Mouse (Mus musculus) embryo, embryonic 10 days (tissue): ENCODE results near the gene Lrrc39.
"Not testable (repeated sequence)": the region's sequence is repeated elsewhere in the genome, so short reads cannot be mapped to it uniquely, and the experiment has no call there.

Experiments
- DNase-seq: peaks from one replicate; pipeline ENCODE4 v3.0.0-alpha.2; 2015; ENCODE audit warnings: low spot score

Lrrc39 gene

GRCm38 (mm10) chr3:116562408-116563094, at the start of gene Lrrc39:
Gene Lrrc39, plus strand, starts transcription at chr3:116562973.
- DNase-seq = peak; percentile 11

DNA sequence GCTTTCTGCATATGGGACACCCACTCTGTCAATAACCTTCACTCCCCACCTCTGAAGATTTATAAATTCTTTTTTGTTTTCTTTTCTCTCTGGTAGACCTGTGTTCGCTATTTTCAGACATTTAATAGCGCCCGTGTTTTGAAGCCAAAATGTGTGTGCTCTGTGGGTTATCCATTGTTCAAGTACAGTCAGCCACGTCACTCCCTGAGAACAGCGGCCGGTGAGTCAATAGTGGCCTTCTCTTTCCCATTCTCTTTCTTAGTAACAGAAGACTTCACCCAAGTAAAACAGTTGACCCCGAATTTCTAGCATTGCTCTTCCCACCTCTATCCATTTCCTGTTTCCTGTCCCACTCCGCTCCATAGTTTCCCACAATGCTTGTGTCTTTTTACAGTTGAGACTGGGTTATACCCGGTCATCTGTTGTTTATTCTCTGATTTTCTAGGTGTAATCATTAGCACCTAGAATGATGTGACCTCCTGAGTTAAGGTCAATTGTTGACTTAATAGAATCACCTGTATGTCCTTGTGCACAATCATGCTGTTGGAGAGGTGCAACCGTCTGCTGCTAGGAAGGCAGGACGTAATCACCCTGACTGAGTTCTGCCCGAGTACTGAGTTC, 42.5 kb upstream of the Lrrc39 start:
- no peak for DNase-seq

DNA sequence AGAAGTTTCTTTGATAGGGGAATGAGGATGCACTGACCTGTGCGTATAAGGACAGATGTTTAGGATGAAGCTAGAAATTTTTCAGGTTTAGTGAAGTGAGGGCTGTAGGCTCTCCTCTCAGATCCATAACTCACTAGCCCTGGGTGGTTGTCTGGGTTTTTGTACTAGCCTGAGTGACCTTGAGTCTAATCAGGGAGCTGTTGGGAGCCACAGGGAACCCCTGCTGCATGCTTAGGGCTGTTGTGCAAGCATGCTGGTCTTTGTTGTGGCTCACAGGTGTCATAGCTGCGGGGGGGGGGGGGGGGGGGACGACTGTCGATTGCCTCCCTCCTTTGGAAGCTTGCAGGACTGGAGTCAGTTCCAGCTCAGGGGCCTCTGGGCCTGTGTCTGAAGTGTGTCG, 33.0 kb upstream of the Lrrc39 start:
- DNase-seq = no peak

DNA sequence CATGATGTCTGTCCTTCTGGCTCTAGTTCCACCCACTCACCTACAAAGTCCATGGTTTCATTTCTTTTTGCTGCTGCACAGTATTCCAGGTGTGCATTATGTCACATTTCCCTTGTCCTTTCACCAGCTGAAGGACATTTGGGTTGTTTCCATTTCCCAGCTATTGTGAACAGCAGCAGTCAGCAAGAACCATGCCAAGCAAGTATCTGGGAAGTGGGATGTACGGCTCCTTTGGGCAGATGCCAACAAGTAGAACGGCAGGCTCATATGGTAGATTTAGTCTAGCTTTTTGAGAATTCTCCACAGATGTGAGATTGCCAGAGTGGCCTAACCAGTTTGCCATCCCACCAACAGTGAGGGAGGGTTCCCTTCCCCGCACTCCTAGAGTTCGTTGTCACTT, 31.9 kb upstream of the Lrrc39 start:
- no peak for DNase-seq

DNA sequence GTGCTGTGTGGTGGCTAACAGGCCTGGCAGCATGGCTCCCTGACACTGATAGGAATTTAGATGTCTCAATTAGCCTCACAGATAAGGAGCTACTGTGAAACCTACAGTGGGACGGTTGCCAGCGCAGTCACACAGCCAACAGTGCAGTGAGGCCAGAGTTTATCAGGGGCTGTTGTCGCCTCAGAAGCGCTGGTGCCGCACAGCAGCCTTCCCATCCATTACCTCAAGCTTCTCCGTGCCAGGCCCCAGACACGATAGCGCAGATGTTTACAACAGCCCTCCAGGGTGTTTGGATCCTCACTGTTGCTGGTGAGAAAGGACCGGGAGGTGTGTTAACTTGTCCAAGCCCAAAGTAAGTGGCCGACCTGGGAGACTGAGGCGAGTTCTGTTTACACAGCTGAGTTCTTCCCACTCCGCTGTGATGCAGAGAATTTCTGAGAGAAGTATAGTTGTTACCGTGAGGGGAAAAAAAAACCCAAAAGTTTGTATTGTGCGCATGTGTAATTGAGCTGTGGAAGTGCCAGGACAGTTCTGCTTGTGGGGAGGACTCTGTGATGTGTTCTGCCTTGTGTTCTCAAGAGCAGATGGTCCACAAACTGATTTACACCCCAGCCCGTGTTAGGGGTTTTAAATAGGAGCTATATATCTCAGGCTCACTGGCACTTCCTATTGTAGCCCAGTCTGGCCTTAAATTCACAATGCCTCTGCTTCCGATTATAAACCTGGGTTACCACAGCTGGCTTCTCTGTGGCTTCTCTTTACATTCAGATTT, 26.2 kb upstream of the Lrrc39 start:
- peak; percentile 48 for DNase-seq

DNA sequence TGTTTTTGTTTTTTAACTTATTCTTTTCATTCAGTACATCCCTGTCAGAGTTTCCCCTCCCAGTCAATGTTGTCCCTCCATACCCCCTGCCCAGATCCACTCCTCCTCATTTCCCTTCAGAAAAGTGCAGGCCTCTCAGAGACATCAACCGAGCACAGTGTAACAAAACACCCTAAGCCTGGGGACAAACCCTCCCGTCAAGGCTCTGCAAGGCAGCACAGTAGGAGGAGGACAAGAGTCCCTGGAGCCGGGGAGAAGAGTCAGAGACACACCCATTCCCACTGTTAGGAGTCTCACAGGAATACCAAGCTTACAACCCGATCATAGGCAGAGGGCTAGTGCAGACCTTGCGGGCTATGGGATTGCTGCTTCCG, 25.6 kb upstream of the Lrrc39 start:
- DNase-seq = peak; percentile 35

DNA sequence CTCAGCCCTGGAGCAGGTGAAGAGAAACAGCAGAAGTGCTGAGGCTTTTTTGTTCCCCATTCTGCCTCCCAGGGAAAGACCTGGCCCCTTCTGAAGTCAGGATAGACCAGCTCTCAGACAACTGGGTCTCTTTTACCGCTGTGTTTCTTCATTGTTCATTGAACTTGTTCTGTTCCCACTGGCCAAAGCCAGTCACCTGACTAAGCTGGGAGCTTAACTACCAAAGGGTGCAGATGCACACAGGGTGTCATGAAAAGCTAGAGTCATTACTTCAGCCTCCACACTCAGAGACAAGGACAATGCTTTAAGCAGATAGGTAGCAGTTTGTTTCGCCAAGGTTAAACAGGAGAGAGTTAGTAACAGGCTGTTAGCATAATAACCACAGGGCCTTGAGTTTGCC, 20.7 kb upstream of the Lrrc39 start:
- no peak for DNase-seq

DNA sequence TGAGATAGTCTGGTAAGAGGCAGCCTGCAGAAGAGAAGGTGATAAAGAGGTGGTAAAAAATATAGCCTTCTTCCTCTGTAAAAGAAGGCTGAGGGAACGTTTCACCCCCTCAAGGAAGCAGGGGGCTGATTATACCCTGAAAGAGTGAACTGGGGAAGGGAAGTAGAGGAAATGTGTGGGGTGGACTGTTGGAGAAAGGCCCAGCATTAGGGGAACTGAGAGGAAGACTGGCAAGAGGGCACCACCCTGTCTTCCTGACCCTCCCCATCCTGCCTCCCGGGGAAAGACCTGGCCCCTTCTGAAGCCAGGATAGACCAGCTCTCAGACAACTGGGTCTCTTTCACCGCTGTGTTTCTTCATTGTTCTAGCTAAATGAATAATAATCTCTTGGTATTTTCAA, 20.2 kb upstream of the Lrrc39 start:
- no peak for DNase-seq

DNA sequence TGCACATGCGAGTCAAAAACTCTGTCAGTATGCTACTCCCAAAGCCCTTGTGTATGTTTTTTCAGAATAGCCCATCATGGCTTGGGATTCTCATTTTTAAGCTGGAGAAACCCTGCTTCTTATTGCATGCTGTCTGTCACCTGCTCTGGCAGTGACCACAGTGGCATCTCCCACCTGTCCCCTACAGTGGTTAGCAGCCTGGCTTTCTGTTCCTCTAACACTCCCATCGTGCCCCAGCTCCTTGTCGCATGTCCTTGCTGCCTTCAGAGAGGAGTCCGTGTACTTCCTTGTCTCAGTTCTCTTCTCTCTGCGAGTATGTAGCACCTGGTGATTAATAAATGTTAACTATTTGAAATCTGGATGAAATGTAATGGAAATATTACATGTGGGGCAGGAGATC, 15.3 kb upstream of the Lrrc39 start:
- DNase-seq = no peak

DNA sequence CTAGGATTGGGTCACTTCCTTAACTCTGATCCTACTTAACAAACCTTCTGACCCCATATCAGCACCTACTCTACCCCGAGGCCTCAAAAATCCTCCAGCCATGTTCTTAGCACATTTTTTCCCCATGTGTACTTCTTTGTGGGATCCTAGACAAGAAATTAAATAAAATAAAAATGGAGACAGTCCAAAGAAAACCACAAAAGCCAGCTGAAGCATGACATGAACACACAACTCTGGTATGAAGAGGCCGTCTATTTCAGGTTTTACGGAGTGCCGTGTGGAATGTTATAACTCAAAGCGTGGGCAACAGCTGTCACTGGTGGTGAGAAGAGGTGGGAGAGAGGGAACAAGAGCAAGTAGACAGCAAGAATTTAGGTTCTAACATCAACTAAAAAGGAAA, 11.4 kb upstream of the Lrrc39 start:
- DNase-seq = no peak

GRCm38 (mm10) chr3:116561315-116561714, 1.5 kb upstream of the Lrrc39 start:
- not testable (repeated sequence) for DNase-seq

GRCm38 (mm10) chr3:116563095-116563492, 321 bp downstream of the Lrrc39 start:
- DNase-seq = peak; percentile 2

DNA sequence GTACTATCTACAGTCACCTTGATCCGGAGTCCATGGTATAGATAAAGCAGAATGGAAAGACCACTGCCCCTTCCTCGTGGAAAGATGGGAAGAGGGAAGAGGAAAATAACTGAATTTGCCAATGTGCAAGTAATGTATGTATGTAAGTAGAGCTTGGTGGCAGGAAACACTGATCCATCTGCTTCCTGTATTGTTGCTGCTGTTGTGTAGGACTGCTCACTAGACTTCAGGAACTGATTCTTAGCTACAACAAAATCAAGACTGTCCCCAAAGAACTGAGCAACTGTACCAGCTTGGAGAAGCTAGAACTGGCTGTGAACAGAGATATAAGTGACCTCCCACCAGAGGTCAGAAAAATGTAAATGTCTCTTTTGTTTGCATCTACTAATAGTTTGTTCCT, 7.9 kb downstream of the Lrrc39 start:
- DNase-seq = no peak

DNA sequence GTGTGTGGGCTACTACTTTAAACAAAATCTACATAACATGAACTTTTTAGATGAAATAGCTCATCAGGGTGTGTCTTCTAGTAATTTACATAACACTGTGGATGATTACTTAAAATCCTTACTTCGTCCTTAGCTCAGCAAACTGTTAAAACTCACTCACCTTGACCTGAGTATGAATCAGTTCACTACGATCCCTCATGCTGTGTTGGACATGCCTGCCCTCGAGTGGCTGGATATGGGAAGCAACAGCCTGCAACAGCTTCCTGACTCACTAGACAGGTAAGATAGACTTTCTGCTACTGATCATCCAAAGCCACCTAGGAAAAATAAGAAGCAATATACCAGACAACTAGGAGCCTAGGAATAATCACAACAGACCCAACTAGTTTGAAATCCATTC, 14.5 kb downstream of the Lrrc39 start:
- DNase-seq = peak; percentile 41

GRCm38 (mm10) chr3:116582201-116582600, 19.4 kb downstream of the Lrrc39 start:
- no peak for DNase-seq

GRCm38 (mm10) chr3:116594076-116594727, 31.4 kb downstream of the Lrrc39 start:
- peak; percentile 73 for DNase-seq

- DNase-seq = peak; percentile 99
These were observed 32.2 kb downstream of the Lrrc39 start, which contains the start of gene Sass6 for GRCm38 (mm10) chr3:116594728-116595602. Gene Sass6, plus strand, starts transcription at chr3:116594982.

- DNase-seq = no peak
These were observed 32.8 kb downstream of the Lrrc39 start for GRCm38 (mm10) chr3:116595603-116595991.

DNA sequence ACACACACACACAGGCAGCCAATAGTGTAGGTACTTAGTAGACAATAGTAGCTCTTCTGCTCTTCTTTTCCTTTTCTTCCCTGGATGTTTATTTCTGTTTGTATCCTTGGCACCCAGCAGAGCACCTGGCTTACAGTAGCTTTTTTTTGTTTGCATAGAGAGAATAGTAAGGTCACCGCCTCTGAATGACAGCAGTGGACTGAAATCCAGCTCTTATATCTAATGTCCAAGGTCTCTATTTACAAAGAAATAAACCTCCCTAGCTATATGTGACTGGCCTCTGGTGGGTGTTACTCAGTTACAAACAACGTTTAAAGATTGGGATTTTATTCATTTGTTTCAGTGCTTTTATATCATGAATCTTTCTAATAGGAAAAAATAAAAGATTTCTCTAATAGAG, 36.9 kb downstream of the Lrrc39 start:
- no peak for DNase-seq

GRCm38 (mm10) chr3:116601005-116601404, 38.2 kb downstream of the Lrrc39 start:
- DNase-seq = no peak

DNA sequence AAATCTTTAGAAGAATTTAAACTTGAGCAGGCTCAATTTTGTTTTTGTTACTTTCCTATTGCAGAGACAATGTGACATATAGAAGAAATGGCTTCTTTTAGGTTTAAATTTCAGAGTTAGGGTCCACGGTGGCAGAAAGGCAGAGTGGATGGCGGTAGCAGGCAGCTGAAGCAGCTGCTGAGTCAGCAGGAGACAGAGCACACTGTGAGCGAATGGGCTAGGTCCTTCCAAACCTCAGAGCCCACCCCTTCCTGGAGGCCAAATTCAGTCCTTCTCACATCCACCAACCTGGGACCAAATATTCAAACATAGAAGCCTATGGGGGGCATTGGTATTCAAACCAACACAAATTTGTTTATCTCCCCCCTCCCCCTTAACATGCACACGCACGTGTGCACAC, 39.0 kb downstream of the Lrrc39 start:
- no peak for DNase-seq

GRCm38 (mm10) chr3:116604570-116604969, 41.8 kb downstream of the Lrrc39 start:
- no peak for DNase-seq
